Mouse (Mus musculus): ENCODE results near the gene Med27. TPM values are rescaled to one million over a fixed set of nuclear protein-coding genes. Genes with fewer than 3 reads are reported as not detected.

The Med27 gene
- polyA plus RNA-seq, 1 experiment from 2014 or later, result 34.4 TPM

DNA sequence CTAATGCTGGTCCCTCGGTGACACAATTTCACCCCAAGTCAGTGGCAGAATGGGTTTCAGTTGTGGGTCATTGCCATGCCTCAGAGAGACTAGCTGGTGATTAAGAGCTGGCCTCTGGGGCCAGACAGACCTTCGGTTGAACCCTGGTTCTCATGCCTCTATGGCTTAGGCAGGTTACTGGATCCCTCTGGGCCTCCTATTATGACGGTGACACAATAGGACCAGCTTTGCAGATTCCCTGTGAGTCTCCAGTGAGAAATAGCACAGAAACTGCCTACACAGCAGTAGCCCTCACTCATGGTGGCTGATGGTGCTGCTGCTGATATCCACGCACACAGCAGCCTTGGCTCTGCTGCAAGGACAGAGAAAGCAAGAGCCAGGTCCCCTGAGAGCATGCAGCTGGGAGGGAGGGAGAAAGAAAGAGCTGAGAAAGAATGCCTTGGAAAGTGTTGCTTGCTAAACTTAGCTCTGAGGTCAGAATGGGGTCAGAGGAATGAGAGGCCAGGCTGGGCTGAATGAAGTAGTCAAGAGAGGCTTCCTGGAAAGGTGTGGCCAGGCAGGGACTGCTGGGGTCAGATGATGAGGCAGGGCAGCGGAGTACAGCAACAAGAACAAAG lies 226.3 kb downstream of the Med27 start:
- Histone ChIP-seq H3K27ac (replicated peaks) (no peak overlapping the region), H3K4me3 (no peak overlapping the region), H3K27me3 (replicated peaks) (peaks cover 26% of the 10 kb centered on the region), H3K9me3 (no peaks in the 10 kb centered on the region), H3K4me1 (peaks cover 14% of the 10 kb centered on the region), H3K4me2 (no peak overlapping the region), H3K36me3 (no peaks in the 10 kb centered on the region), H3K9ac (no peak overlapping the region)
- WGBS, result 47% methylated on average over 5 of the region's 5 CpGs
- ATAC-seq (ENCODE audit: extremely low read depth, insufficient number of reproducible peaks, low FRiP score, low TSS enrichment), result no peak

GRCm38 (mm10) chr2:29573591-29573990 lies 227.0 kb downstream of the Med27 start:
- ATAC-seq (ENCODE audit: extremely low read depth, insufficient number of reproducible peaks, low FRiP score, low TSS enrichment), result no peak
- Histone ChIP-seq H3K27ac (replicated peaks) (no peak overlapping the region), H3K4me3 (no peak overlapping the region), H3K4me1 (peaks cover 14% of the 10 kb centered on the region), H3K36me3 (no peaks in the 10 kb centered on the region), H3K27me3 (replicated peaks) (peaks cover 26% of the 10 kb centered on the region), H3K4me2 (no peak overlapping the region), H3K9ac (no peak overlapping the region), H3K9me3 (no peaks in the 10 kb centered on the region)
- WGBS, result 5% methylated on average over 5 of the region's 5 CpGs

- Histone ChIP-seq H3K9me3 (no peaks in the 10 kb centered on the region), H3K27me3 (replicated peaks) (peaks cover 26% of the 10 kb centered on the region), H3K9ac (no peak overlapping the region), H3K4me1 (peaks cover 14% of the 10 kb centered on the region), H3K4me3 (no peak overlapping the region), H3K36me3 (no peaks in the 10 kb centered on the region), H3K27ac (replicated peaks) (no peak overlapping the region), H3K4me2 (no peak overlapping the region)
- WGBS, result 43% methylated on average over 11 of the region's 11 CpGs
- ATAC-seq (ENCODE audit: extremely low read depth, insufficient number of reproducible peaks, low FRiP score, low TSS enrichment), result no peak
Observed at GRCm38 (mm10) chr2:29574187-29574586, 227.6 kb downstream of the Med27 start.

Small RNA genes lying within 50 kb of the gene (microRNA-seq; reads per million reads assigned to microRNA genes)
- not detected for gene Mir133c

Other genes starting within 250 kb of the Med27 start
- 5.7 and 7.4 TPM in 2 replicates for gene Setx, start 222.6 kb upstream of the Med27 start, polyA plus RNA-seq (2015; fragmentation: Nextera tagmentation; extraction: Ambion mirVana)
- 0.19 and 0.28 TPM in 2 replicates for gene Ntng2, start 93.8 kb upstream of the Med27 start, polyA plus RNA-seq (2015; fragmentation: Nextera tagmentation; extraction: Ambion mirVana)

All from heart, embryonic 13.5 days (tissue).